ENCODE assay signal across 24 mouse cellular contexts in genomic region chr16:69949339-69949738, GRCm38 (mm10).
DNase-seq lines count a peak whose midpoint lies in the region; ATAC-seq and TF ChIP-seq lines count a peak whose summit lies in the region.
"Had no signal": no experiment of that assay in that cellular context is flagged by ENCODE, and none has a peak within 500 bp of the region (broad histone marks: within the 10 kb centered on the region; RNA-seq: fewer than 3 reads in every experiment).

No protein-coding gene starts in this region.

- no peak overlapping the region for H3K4me2 ChIP-seq in kidney, embryonic 15.5 days
- H3K4me2 ChIP-seq in kidney, postnatal 0 days (ENCODE audit: low read length), result no peak overlapping the region
- H3K4me2 ChIP-seq: embryonic facial prominence, embryonic 12.5 days; forebrain, embryonic 13.5 days; forebrain, embryonic 15.5 days had no signal

- no peak for TF ChIP-seq CTCF in kidney, postnatal 0 days (IDR thresholded peaks at IDR 0.05; ENCODE audit: low read depth)

- H3K27ac ChIP-seq in kidney, embryonic 15.5 days, result no peak overlapping the region
- no peak overlapping the region for H3K27ac ChIP-seq in kidney, postnatal 0 days
- H3K27ac ChIP-seq: embryonic facial prominence, embryonic 10.5 days; embryonic facial prominence, embryonic 12.5 days; forebrain, embryonic 13.5 days; forebrain, embryonic 15.5 days had no signal

- H3K9me3 ChIP-seq in kidney, embryonic 15.5 days (replicated peaks), result no peaks in the 10 kb centered on the region
- no peaks in the 10 kb centered on the region for H3K9me3 ChIP-seq in kidney, postnatal 0 days (replicated peaks; ENCODE audit: low read length)
- H3K9me3 ChIP-seq: embryonic facial prominence, embryonic 10.5 days; embryonic facial prominence, embryonic 12.5 days; forebrain, embryonic 13.5 days; forebrain, embryonic 15.5 days had no signal

- H3K9ac ChIP-seq in kidney, embryonic 15.5 days, result no peak overlapping the region
- H3K9ac ChIP-seq in kidney, postnatal 0 days (ENCODE audit: low read depth, low read length), result no peak overlapping the region
- H3K9ac ChIP-seq: embryonic facial prominence, embryonic 12.5 days; forebrain, embryonic 13.5 days; forebrain, embryonic 15.5 days had no signal

- H3K36me3 ChIP-seq in kidney, embryonic 15.5 days, result no peaks in the 10 kb centered on the region
- H3K36me3 ChIP-seq in kidney, postnatal 0 days (ENCODE audit: insufficient read depth, low read length), result no peaks in the 10 kb centered on the region
- H3K36me3 ChIP-seq: embryonic facial prominence, embryonic 10.5 days; embryonic facial prominence, embryonic 12.5 days; forebrain, embryonic 15.5 days; G1E had no signal

- no peaks in the 10 kb centered on the region for H3K27me3 ChIP-seq in kidney, embryonic 15.5 days
- H3K27me3 ChIP-seq in kidney, postnatal 0 days (ENCODE audit: insufficient read depth, low read length), result no peaks in the 10 kb centered on the region
- H3K27me3 ChIP-seq: CH12.LX; embryonic facial prominence, embryonic 12.5 days; forebrain, embryonic 13.5 days; forebrain, embryonic 15.5 days had no signal

- DNase-seq in frontal cortex, postnatal 25 days (ENCODE audit: low spot score in 2 of 2), result no peak
- DNase-seq in kidney, adult 11 months, result no peak
- DNase-seq in kidney, postnatal 0 days (ENCODE audit: low spot score), result peak; percentile 14
- no peak for DNase-seq in kidney, postnatal 14 days
- peak; percentile 43 for DNase-seq in retina, postnatal 1 day
- DNase-seq: adrenal gland, adult 2 months; adrenal gland, postnatal 10 days; adrenal gland, postnatal 25 days; B cell, adult 2 months; cerebellum, adult 11 months; cerebellum, adult 2 months; cerebellum, adult 9-10 months; cerebellum, postnatal 10 days; cerebellum, postnatal 25 days had no signal

- WGBS in kidney, embryonic 15.5 days, result 78% methylated on average over 7 of the region's 7 CpGs
- WGBS in kidney, postnatal 0 days, result 65% methylated on average over 7 of the region's 7 CpGs

- H3K4me1 ChIP-seq in kidney, embryonic 15.5 days, result no peaks in the 10 kb centered on the region
- no peaks in the 10 kb centered on the region for H3K4me1 ChIP-seq in kidney, postnatal 0 days (replicated peaks; ENCODE audit: insufficient read depth, low read length)
- H3K4me1 ChIP-seq: embryonic facial prominence, embryonic 10.5 days; embryonic facial prominence, embryonic 12.5 days; forebrain, embryonic 13.5 days; forebrain, embryonic 15.5 days had no signal

- peak; percentile 50 for ATAC-seq in frontal cortex, adult (ENCODE audit: low TSS enrichment)
- ATAC-seq in kidney, embryonic 15.5 days (replicated peaks; ENCODE audit: low FRiP score), result peak; percentile 70; the same call in 1 of the 2 replicates
- ATAC-seq in kidney, postnatal 0 days (replicated peaks; ENCODE audit: low FRiP score, low read depth), result no peak
- ATAC-seq in megakaryocyte progenitor cell, adult 5-6 weeks (replicated peaks; ENCODE audit: poor library complexity), result no peak
- ATAC-seq: CD4-positive, CD25-positive, alpha-beta regulatory T cell, adult 4 months; forebrain, embryonic 13.5 days; forebrain, embryonic 15.5 days had no signal

- no peak overlapping the region for H3K4me3 ChIP-seq in kidney, embryonic 15.5 days (replicated peaks)
- no peak overlapping the region for H3K4me3 ChIP-seq in kidney, postnatal 0 days (replicated peaks; ENCODE audit: low read depth, low read length)
- H3K4me3 ChIP-seq: embryonic facial prominence, embryonic 10.5 days; embryonic facial prominence, embryonic 12.5 days; forebrain, embryonic 13.5 days; forebrain, embryonic 15.5 days had no signal

Comparison
In these comparisons a context has a peak if more than half of its experiments do, and no peak if none do; other contexts are left out.
1. ATAC-seq: peak in frontal cortex, adult (single experiment) and kidney, embryonic 15.5 days (single experiment); none in kidney, postnatal 0 days (single experiment) and megakaryocyte progenitor cell, adult 5-6 weeks (single experiment).
2. DNase-seq: peak in kidney, postnatal 0 days (single experiment) and retina, postnatal 1 day (single experiment); none in frontal cortex, postnatal 25 days (0 of 2), kidney, adult 11 months (single experiment) and kidney, postnatal 14 days (single experiment).